Mouse (Mus musculus): ENCODE data around the gene 5830473C10Rik.

DNA sequence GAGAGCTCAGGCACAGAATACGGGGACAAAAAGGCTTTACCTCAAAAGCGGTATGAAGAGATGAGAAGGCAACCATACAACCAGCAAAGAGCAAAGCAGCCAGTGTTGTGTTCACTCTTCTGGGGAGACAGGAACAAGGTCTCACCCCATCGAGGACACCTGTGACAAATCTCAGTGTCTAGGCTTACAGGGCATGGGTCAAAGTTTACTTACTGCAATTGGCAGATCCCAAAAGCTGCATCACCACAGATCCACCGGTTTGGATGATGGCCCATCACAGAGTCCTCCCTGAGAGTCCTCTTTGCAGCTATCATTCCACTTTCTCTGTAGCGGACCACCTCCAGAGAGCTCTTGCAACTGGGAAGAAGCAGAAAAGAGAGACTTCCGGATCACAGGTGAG, 45.3 kb upstream of the 5830473C10Rik start:
- TF ChIP-seq POLR2A (IDR thresholded peaks at IDR 0.05; ENCODE audit: control insufficient read depth, low read depth, low read length) (no peak), CTCF (IDR thresholded peaks at IDR 0.05; ENCODE audit: control insufficient read depth, insufficient read depth, insufficient replicate concordance, low read depth, low read length) (no peak)
